Mouse (Mus musculus): ENCODE measurements around the gene Rbm47.

DNA sequence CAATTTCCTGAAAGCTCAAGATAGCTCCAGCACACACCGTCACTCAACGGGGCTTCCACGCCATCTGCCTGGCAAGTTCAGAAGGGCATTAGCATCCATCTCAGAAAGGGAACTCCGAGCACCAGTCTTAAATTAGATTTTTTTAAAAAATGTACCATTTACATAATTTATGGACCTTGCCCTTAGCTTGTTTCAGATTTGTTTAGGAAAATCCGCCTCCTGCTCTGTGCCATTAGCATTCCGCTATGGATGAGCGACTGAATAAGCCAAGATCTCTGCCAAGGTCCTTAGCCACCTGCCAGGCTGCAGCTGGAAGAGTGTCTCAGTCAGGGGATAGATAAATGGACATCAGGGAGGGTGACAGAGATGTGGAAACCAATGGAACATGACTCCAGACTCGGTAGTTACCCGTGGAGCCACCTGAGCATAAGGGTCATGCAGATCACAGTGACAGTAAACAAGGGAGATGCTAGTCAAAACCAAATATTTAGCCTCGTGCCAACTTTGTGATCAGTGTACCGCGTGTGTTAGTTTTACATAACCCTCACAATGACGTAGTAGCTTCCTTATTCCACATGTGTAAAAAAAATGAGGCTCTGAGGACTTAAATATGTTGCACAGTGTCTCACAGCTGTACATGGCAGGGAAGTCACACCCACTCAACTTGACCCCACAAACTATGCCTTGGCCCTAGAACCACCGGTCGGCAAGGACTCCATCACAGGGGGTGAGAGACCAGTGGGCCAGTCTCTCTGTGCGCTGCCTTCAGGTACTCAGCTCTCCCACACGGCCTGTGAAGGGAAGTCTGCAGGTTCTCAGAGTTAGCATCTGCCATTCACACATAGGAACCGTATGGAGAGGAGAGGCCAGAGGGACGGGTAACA, 110.6 kb downstream of the Rbm47 start:
- TF ChIP-seq CTCF (IDR thresholded peaks at IDR 0.05; ENCODE audit: control insufficient read depth, insufficient read depth, insufficient replicate concordance, low read depth, low read length) = no peak
- no peak for TF ChIP-seq POLR2A (IDR thresholded peaks at IDR 0.05; ENCODE audit: control insufficient read depth, low read depth, low read length)
